Mouse (Mus musculus) forebrain, embryonic 11.5 days (tissue): ENCODE data around the gene Adamts16. TPM values are rescaled to one million over a fixed set of nuclear protein-coding genes. Genes with fewer than 3 reads are reported as not detected.

Source experiments
- ATAC-seq: fragments of 200-750 bp; cut with Nextera tagmentation; replicated peaks from 2 replicates; pipeline ENCODE4 v1.8.0; 2017; ENCODE audit warnings: moderate TSS enrichment; ENCODE audit not compliant: low FRiP score
- DNase-seq: peaks from one replicate; pipeline ENCODE4 v3.0.0-alpha.2; 2017; ENCODE audit warnings: low spot score
- H3K27ac ChIP-seq: fragments of 300-500 bp; sonication (generic); 2 replicates; pipeline ENCODE4 v1.5.1; 2014; ENCODE audit warnings: low read depth, low read length
- H3K27me3 ChIP-seq: fragments of 300-500 bp; sonication (generic); 2 replicates; pipeline ENCODE4 v1.6.1; 2014; ENCODE audit warnings: mild to moderate bottlenecking, low read length, mixed read lengths; ENCODE audit not compliant: control insufficient read depth, insufficient read depth
- H3K36me3 ChIP-seq: fragments of 300-500 bp; sonication (generic); 2 replicates; pipeline ENCODE4 v1.6.1; 2014; ENCODE audit warnings: mild to moderate bottlenecking, low read length, moderate library complexity, mixed read lengths; ENCODE audit not compliant: control insufficient read depth, insufficient read depth
- H3K4me1 ChIP-seq: fragments of 300-500 bp; sonication (generic); replicated peaks from 2 replicates; pipeline ENCODE4 v1.6.1; 2014; ENCODE audit warnings: low read length, mixed read lengths; ENCODE audit not compliant: control insufficient read depth, insufficient read depth
- H3K4me2 ChIP-seq: fragments of 300-500 bp; sonication (generic); 2 replicates; pipeline ENCODE4 v1.6.1; 2014; ENCODE audit warnings: low read depth, mild to moderate bottlenecking, low read length, moderate library complexity, mixed read lengths; ENCODE audit not compliant: severe bottlenecking
- H3K4me3 ChIP-seq: fragments of 300-500 bp; sonication (generic); 2 replicates; pipeline ENCODE4 v1.5.1; 2014; ENCODE audit warnings: low read depth, low read length
- H3K9ac ChIP-seq: fragments of 300-500 bp; sonication (generic); 2 replicates; pipeline ENCODE4 v1.6.1; 2014; ENCODE audit warnings: low read length
- H3K9me3 ChIP-seq: fragments of 300-500 bp; sonication (generic); 2 replicates; pipeline ENCODE4 v1.6.1; 2016; ENCODE audit warnings: low read length, mixed read lengths; ENCODE audit not compliant: control insufficient read depth
- WGBS: fragments of 180-500 bp; shearing (Covaris S2); extraction: QIAGEN DNeasy Blood & Tissue Kit; methylation state at CpG from one replicate; pipeline ENCODE4 v1.1.7; 2014; 5-methylcytosine and 5-hydroxymethylcytosine counted together
- polyA plus RNA-seq: library from polyadenylated mRNA; unstranded; fragments of >200 nt; fragmentation: Nextera tagmentation; extraction: Ambion mirVana; gene quantifications from 2 replicates; pipeline ENCODE4 v1.2.1, GENCODE M21; 2014

The Adamts16 gene
- polyA plus RNA-seq, 1 experiment from 2014 or later: 0.11 TPM

DNA sequence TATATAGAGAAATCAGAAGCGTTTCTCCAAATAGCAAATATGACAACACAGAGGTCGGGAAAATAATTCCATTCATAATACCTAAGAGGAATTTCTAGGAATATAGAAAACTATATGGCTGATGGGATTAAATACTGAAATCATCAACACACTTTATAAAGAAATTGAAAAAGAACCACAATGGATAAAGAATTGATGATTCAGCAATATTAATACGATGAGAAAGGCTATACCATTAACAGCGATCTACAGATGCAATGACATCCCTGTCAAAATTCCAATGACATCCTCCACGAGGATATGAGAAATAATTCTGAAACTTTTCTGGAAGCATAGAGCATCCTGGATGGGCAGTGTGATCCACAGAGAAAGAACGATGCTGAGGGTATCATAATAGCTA lies 76.9 kb downstream of the Adamts16 start:
- H3K4me3 ChIP-seq: no peak overlapping the region
- 87% methylated on average over 6 of the region's 6 CpGs for WGBS
- no peak overlapping the region for H3K27ac ChIP-seq
- H3K4me1 ChIP-seq: no peaks in the 10 kb centered on the region
- no peak overlapping the region for H3K9ac ChIP-seq
- DNase-seq (no peak), ATAC-seq (no peak)
- H3K9me3 ChIP-seq: no peaks in the 10 kb centered on the region
- H3K36me3 ChIP-seq: no peaks in the 10 kb centered on the region
- no peak overlapping the region for H3K4me2 ChIP-seq
- H3K27me3 ChIP-seq: no peaks in the 10 kb centered on the region

DNA sequence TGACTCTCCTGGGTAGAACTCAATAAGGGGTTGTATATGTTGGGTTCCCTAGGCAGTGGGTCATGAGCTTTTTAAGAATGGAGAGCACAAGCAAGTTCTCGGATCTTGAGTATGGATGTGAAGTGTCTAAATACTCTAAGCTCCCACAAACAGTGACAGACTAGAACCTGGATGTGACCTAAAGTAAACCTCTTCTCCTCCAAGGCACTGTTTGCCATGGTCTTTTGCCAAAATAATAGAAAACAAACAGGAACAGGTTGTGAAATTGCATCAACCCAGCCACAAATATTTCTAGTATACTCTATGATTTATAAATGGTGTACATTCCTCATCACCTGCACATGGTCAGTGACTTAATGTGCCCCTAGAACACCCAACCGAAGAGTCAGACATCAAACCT lies 79.0 kb downstream of the Adamts16 start:
- no peak for ATAC-seq
- DNase-seq: no peak
- Histone ChIP-seq H3K27me3 (no peaks in the 10 kb centered on the region), H3K4me3 (no peak overlapping the region), H3K36me3 (no peaks in the 10 kb centered on the region), H3K4me1 (no peaks in the 10 kb centered on the region), H3K9ac (no peak overlapping the region), H3K9me3 (no peaks in the 10 kb centered on the region), H3K4me2 (no peak overlapping the region), H3K27ac (no peak overlapping the region)
- WGBS: 88% methylated on average over 2 of the region's 2 CpGs

DNA sequence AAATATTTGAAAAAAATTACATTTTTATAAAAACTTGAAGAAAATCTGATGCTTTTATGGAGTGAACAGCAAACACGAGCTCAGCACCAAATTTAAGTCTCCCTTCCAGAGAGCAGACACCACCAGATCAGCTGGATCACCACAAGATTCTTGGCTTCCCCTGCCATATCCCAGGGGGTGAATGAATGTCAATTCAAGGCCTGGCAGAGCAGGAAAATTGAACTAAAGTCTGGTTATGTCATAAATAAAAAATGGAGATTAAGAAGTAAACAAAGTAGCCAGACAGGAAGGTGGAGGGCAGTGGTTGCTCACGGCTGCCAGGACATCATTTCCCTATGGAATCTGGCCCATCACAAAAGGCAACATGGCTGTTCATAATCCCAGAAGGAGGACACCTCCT lies 80.3 kb downstream of the Adamts16 start:
- no peak overlapping the region for H3K4me2 ChIP-seq
- no peak overlapping the region for H3K9ac ChIP-seq
- DNase-seq: no peak
- H3K27ac ChIP-seq: no peak overlapping the region
- ATAC-seq: no peak
- H3K4me1 ChIP-seq: no peaks in the 10 kb centered on the region
- H3K36me3 ChIP-seq: no peaks in the 10 kb centered on the region
- no peak overlapping the region for H3K4me3 ChIP-seq
- H3K9me3 ChIP-seq: no peaks in the 10 kb centered on the region
- H3K27me3 ChIP-seq: no peaks in the 10 kb centered on the region
- WGBS: 73% methylated on average over 2 of the region's 2 CpGs

DNA sequence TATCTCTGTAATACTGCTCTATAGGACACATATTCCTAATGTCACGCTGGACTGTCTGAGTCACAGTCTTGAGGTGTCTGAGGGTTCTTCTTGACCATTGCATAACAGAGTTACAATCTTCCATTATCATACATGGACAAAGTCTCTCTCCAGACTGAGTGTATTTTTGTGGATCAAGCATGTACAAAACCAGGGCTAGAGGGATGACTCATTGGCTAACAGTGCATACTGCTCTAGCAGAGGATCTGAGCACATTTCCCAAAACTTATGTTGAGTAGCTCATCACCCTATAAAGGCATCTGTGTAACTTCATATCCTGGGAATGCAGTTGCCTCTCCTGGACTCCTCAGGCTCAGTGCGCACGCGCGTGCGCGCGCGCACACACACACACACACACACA lies 81.4 kb downstream of the Adamts16 start:
- Histone ChIP-seq H3K9ac (no peak overlapping the region), H3K36me3 (no peaks in the 10 kb centered on the region), H3K27me3 (no peaks in the 10 kb centered on the region), H3K4me2 (no peak overlapping the region), H3K4me1 (no peaks in the 10 kb centered on the region), H3K4me3 (no peak overlapping the region), H3K9me3 (no peaks in the 10 kb centered on the region), H3K27ac (no peak overlapping the region)
- DNase-seq (no peak), ATAC-seq (no peak)
- 91% methylated on average over 9 of the region's 9 CpGs for WGBS

DNA sequence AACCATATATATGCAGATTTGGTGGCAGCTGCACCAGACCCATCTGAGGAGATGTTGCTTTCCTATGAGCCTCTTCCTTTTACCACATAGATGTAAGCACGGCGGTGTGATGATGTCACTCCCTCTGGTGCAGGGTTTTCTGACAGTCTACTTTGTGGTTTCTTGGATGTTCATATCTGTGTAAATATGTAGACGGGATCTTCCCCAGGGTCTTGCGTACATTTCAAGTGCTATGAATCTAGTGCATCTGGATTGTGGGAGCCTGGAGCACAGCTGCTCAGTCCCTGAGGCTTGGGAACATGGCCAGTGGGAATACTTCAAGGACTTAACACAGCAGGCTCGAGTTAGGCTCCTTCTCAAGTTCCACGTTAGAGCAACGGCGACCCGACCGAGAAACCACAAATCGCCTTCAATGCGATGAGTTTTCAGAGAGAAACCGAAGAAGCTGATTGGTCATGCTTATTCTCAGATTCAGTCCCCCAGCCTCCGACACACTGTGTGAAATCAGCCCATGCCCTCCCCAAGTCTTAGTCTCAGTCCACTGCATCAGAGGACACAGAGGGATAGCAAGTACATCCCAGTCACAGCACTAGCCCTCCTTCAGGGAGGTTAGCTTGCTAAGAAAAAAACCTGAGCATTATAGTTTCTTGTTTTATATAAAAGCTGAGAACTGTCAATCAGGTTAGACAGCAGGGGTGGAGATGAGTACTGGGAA lies 95.2 kb downstream of the Adamts16 start:
- 76% methylated on average over 14 of the region's 14 CpGs for WGBS
- DNase-seq (no peak), ATAC-seq (no peak)
- Histone ChIP-seq H3K4me3 (no peak overlapping the region), H3K9ac (no peak overlapping the region), H3K36me3 (no peaks in the 10 kb centered on the region), H3K27ac (no peak overlapping the region), H3K4me1 (no peaks in the 10 kb centered on the region), H3K27me3 (no peaks in the 10 kb centered on the region), H3K9me3 (no peaks in the 10 kb centered on the region), H3K4me2 (no peak overlapping the region)

DNA sequence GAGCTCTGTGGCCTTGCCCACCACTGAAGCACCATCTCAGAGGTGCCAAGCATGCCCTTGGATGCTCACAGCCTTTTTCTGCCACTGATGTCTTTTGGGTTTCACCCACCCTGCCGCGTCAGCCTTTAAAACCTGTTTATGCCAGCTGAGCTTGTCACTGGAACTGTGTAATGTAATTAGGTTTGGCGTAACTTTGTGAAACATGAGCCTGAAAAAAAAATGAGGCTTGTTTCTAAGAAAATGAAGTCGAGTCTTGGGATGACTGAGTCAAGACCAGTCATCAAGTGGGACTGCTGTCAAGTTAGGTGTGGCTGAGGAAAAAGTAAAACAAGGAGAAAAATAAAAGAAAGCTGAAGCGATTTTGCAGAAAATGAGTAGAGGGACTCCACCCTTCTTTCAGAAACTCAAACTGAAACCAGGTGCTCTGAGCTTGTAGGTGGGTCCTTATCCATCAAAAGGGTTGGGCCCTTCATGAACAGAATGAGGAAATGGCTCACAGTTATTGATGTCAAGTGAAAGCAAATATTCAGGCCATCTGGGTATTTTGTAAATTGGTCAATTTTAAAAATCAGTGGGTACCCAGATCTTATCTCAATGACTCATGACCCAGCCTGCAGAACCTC lies 97.1 kb downstream of the Adamts16 start:
- no peak for DNase-seq
- WGBS: 83% methylated on average over 5 of the region's 5 CpGs
- H3K4me3 ChIP-seq: no peak overlapping the region
- no peaks in the 10 kb centered on the region for H3K9me3 ChIP-seq
- ATAC-seq: no peak
- H3K4me2 ChIP-seq: no peak overlapping the region
- no peaks in the 10 kb centered on the region for H3K36me3 ChIP-seq
- H3K27me3 ChIP-seq: no peaks in the 10 kb centered on the region
- H3K4me1 ChIP-seq: no peaks in the 10 kb centered on the region
- no peak overlapping the region for H3K9ac ChIP-seq
- no peak overlapping the region for H3K27ac ChIP-seq

DNA sequence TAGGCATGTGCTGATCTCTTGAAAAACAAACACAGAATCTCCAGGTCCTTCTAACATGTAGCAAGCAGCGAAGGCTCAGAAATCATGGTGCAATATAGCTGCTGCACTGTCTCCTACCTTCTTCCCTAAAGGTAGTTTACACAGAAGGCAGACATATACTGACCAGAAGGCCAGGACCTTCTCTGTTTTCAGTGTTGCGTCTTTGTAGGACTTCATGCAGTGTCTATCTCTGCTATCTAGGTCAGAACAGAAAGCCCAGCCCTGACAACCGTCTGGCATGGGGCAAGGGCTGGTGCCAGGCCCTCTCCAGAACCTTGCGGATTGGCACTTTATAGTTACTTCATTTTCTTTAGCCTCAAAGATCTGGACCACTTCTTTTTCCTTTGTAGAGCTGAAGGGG lies 98.9 kb downstream of the Adamts16 start:
- H3K27ac ChIP-seq: no peak overlapping the region
- no peak for DNase-seq
- H3K4me1 ChIP-seq: no peaks in the 10 kb centered on the region
- ATAC-seq: no peak
- no peaks in the 10 kb centered on the region for H3K27me3 ChIP-seq
- H3K4me3 ChIP-seq: no peak overlapping the region
- 86% methylated on average over 4 of the region's 4 CpGs for WGBS
- H3K9me3 ChIP-seq: no peaks in the 10 kb centered on the region
- H3K9ac ChIP-seq: no peak overlapping the region
- no peaks in the 10 kb centered on the region for H3K36me3 ChIP-seq
- no peak overlapping the region for H3K4me2 ChIP-seq

DNA sequence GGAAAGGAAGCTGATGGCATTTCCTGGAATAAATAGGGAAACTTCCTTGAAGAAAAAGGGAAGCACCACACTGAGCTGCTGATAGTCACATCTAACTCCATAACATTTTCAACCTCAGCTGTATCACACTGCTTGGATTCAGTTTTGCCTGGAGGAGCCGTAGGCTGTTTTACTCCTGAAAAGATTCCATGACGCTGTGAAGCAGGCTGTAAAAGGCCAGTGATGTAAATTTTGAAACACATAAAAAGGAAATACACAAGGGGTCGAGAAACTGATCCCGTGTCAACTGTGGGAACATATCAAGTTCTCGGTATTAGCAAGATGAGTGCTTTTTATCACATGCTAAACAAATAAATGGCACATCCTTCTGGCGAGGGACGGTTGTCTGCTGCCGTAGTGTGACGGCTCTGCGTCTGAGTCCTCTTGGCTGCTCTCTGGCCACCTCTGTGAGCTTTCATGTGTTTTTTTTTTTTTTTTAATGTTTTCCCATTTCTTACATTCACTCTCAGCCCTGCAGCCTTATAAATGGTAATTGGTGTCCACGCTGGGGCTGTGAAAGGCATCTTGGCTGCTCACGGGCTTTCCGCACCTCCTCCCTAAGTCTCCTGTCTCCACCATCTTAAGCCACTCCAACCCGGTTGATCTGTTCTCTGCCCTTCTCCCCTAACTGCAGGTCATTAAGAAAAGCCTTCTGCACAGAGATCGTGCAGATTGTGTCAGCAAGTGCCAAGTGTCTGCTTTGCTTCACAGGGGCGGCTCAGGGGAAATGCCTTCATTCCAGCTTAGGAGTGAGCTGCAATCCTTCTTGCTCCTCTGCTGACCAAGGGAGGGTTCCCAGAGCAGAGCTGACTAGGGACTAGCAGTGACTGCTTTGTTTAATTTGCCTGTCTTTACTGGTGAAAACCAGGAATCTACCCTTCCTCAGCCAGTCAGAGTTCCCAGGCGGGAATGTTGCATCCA lies 101.0 kb downstream of the Adamts16 start:
- 74% methylated on average over 17 of the region's 17 CpGs for WGBS
- no peak overlapping the region for H3K4me3 ChIP-seq
- H3K9ac ChIP-seq: no peak overlapping the region
- DNase-seq (no peak), ATAC-seq (no peak)
- H3K4me1 ChIP-seq: no peaks in the 10 kb centered on the region
- no peaks in the 10 kb centered on the region for H3K27me3 ChIP-seq
- H3K9me3 ChIP-seq: no peaks in the 10 kb centered on the region
- no peak overlapping the region for H3K4me2 ChIP-seq
- no peak overlapping the region for H3K27ac ChIP-seq
- no peaks in the 10 kb centered on the region for H3K36me3 ChIP-seq
